Mouse (Mus musculus) embryo, embryonic 11 days (tissue): Measurements from ENCODE around the gene Coq10b.

Source experiments
- DNase-seq: peaks from one replicate; pipeline ENCODE4 v3.0.0-alpha.2; 2015

Gene Coq10b

GRCm38 (mm10) chr1:55109066-55109766 is 56.6 kb downstream of the Coq10b start:
- no peak for DNase-seq
